Mouse (Mus musculus) brown adipose tissue, adult 24 weeks (tissue): ENCODE data around the gene Vmn2r84. TPM values are rescaled to one million over a fixed set of nuclear protein-coding genes. Genes with fewer than 3 reads are reported as not detected.
"Not testable (repeated sequence)": the region's sequence is repeated elsewhere in the genome, so short reads cannot be mapped to it uniquely, and the experiment has no call there.

Experiments used
- H3K27ac ChIP-seq: fragments of 200-500 bp; replicated peaks from 2 replicates; pipeline ENCODE4 v1.5.1; 2012; ENCODE audit warnings: low read depth, mild to moderate bottlenecking, low read length
- H3K4me1 ChIP-seq: fragments of 200-500 bp; 2 replicates; pipeline ENCODE4 v1.6.1; 2012; ENCODE audit warnings: low read length, mixed read lengths; ENCODE audit not compliant: control insufficient read depth, insufficient read depth, insufficient read length
- H3K4me3 ChIP-seq: fragments of 200-500 bp; 2 replicates; pipeline ENCODE4 v1.5.1; 2012; ENCODE audit warnings: low read depth, mild to moderate bottlenecking, low read length, moderate library complexity; ENCODE audit not compliant: insufficient read depth
- polyA plus RNA-seq: library from polyadenylated mRNA; stranded (reverse); fragments of >200 nt; gene quantifications from 2 replicates; pipeline ENCODE4 v1.2.4, GENCODE M21; 2012; ENCODE audit not compliant: missing spikeins, insufficient read depth, insufficient read length

The Vmn2r84 gene
- not detected in 2 replicates for polyA plus RNA-seq

GRCm38 (mm10) chr10:130394232-130394631 is at the start of gene Vmn2r84:
Vmn2r84 (minus strand) TSS chr10:130394332.
- no peak within 1 kb of the TSS for H3K4me3 ChIP-seq
- H3K27ac ChIP-seq: no peak within 1 kb of the TSS
- no peaks in the 10 kb centered on the region for H3K4me1 ChIP-seq

GRCm38 (mm10) chr10:130434185-130434898 is 40.2 kb upstream of the Vmn2r84 start:
- H3K4me1 ChIP-seq, H3K27ac ChIP-seq, H3K4me3 ChIP-seq: not testable (repeated sequence)

- H3K4me1 ChIP-seq, H3K27ac ChIP-seq, H3K4me3 ChIP-seq: not testable (repeated sequence)
Measured at GRCm38 (mm10) chr10:130429603-130430002, 35.5 kb upstream of the Vmn2r84 start, which contains the start of gene Vmn2r85. Vmn2r85 (minus strand) TSS chr10:130429703.

- not testable (repeated sequence) for H3K4me3 ChIP-seq, H3K27ac ChIP-seq, H3K4me1 ChIP-seq
Measured at GRCm38 (mm10) chr10:130422368-130422767, 28.2 kb upstream of the Vmn2r84 start.

- no peak overlapping the region for H3K4me3 ChIP-seq
- no peak overlapping the region for H3K27ac ChIP-seq
- H3K4me1 ChIP-seq: no peaks in the 10 kb centered on the region
Measured at GRCm38 (mm10) chr10:130420401-130420800, 26.3 kb upstream of the Vmn2r84 start.

- H3K27ac ChIP-seq, H3K4me3 ChIP-seq, H3K4me1 ChIP-seq: not testable (repeated sequence)
Measured at GRCm38 (mm10) chr10:130419954-130420353, 25.8 kb upstream of the Vmn2r84 start.

GRCm38 (mm10) chr10:130416352-130416751 is 22.2 kb upstream of the Vmn2r84 start:
- H3K27ac ChIP-seq, H3K4me1 ChIP-seq, H3K4me3 ChIP-seq: not testable (repeated sequence)

GRCm38 (mm10) chr10:130412167-130412698 is 18.1 kb upstream of the Vmn2r84 start:
- not testable (repeated sequence) for H3K27ac ChIP-seq, H3K4me1 ChIP-seq, H3K4me3 ChIP-seq

- Histone ChIP-seq H3K4me1 (no peaks in the 10 kb centered on the region), H3K4me3 (no peak overlapping the region), H3K27ac (no peak overlapping the region)
Measured at GRCm38 (mm10) chr10:130375145-130375544, 19.0 kb downstream of the Vmn2r84 start.

GRCm38 (mm10) chr10:130372491-130373173 is 21.5 kb downstream of the Vmn2r84 start:
- Histone ChIP-seq H3K4me3 (no peak overlapping the region), H3K4me1 (no peaks in the 10 kb centered on the region), H3K27ac (no peak overlapping the region)

GRCm38 (mm10) chr10:130371644-130372043 is 22.5 kb downstream of the Vmn2r84 start:
- H3K27ac ChIP-seq: no peak overlapping the region
- H3K4me3 ChIP-seq: no peak overlapping the region
- no peaks in the 10 kb centered on the region for H3K4me1 ChIP-seq

GRCm38 (mm10) chr10:130370005-130370682 is 24.0 kb downstream of the Vmn2r84 start:
- no peak overlapping the region for H3K27ac ChIP-seq
- H3K4me1 ChIP-seq: no peaks in the 10 kb centered on the region
- no peak overlapping the region for H3K4me3 ChIP-seq

GRCm38 (mm10) chr10:130368384-130368783 is 25.7 kb downstream of the Vmn2r84 start:
- H3K4me3 ChIP-seq: no peak overlapping the region

GRCm38 (mm10) chr10:130364766-130365165 is 29.4 kb downstream of the Vmn2r84 start:
- Histone ChIP-seq H3K4me3 (no peak overlapping the region), H3K27ac (no peak overlapping the region), H3K4me1 (no peaks in the 10 kb centered on the region)

More at GRCm38 (mm10) chr10:130368384-130368783, 25.7 kb downstream of the Vmn2r84 start:
- Histone ChIP-seq H3K4me1 (no peaks in the 10 kb centered on the region), H3K27ac (no peak overlapping the region)
